8 mouse cellular contexts compared by ENCODE assay signal in genomic region chr5:74194027-74194840, GRCm38 (mm10). TPM values are rescaled to one million over a fixed set of nuclear protein-coding genes. Genes with fewer than 3 reads are reported as not detected.
DNase-seq lines count a peak whose midpoint lies in the region; ATAC-seq and TF ChIP-seq lines count a peak whose summit lies in the region.

No protein-coding gene starts in this region.

- H3K9me3 ChIP-seq in heart, postnatal 0 days (replicated peaks; ENCODE audit: control insufficient read depth, low read length) = no peaks in the 10 kb centered on the region
- H3K9me3 ChIP-seq in MEL (replicated peaks; ENCODE audit: insufficient read depth, low read length) = no peaks in the 10 kb centered on the region
- H3K9me3 ChIP-seq in forebrain, embryonic 13.5 days (replicated peaks) = no peaks in the 10 kb centered on the region

- intact Hi-C loops in heart, postnatal 14 days (cut with DNase I) = loop anchor here (2.0 kb wide), 1 partner anchor 85 kb away; no protein-coding TSS in a partner anchor

- no peak for ATAC-seq in heart, postnatal 0 days (ENCODE audit: insufficient read depth, low read depth)
- no peak for ATAC-seq in forebrain, embryonic 13.5 days
- ATAC-seq in megakaryocyte progenitor cell, adult 5-6 weeks (replicated peaks; ENCODE audit: poor library complexity) = peak; percentile 33; the same call in 1 of the 2 replicates

- no peak for TF ChIP-seq POLR2A in MEL (IDR thresholded peaks at IDR 0.05; ENCODE audit: control insufficient read depth in 1 of 2, insufficient read depth in 1 of 2, low read depth in 1 of 2, low read length in 2 of 2, poor library complexity in 1 of 2)

- WGBS in heart, postnatal 0 days = 26% methylated on average over 16 of the region's 16 CpGs
- 26% methylated on average over 16 of the region's 16 CpGs for WGBS in forebrain, embryonic 13.5 days

- no peak for TF ChIP-seq CTCF in heart, postnatal 0 days (IDR thresholded peaks at IDR 0.05; ENCODE audit: low read depth)
- no peak for TF ChIP-seq CTCF in MEL (IDR thresholded peaks at IDR 0.05 in 2 of 3, conservative IDR thresholded peaks at IDR 0.05 in 1 of 3; ENCODE audit: control insufficient read depth in 1 of 3, insufficient read depth in 1 of 3, low read depth in 2 of 3, low read length in 3 of 3, poor library complexity in 1 of 3, severe bottlenecking in 1 of 3)

- H3K27ac ChIP-seq in heart, postnatal 0 days (ENCODE audit: low read depth) = peak overlapping the region; percentile 95
- H3K27ac ChIP-seq in MEL (ENCODE audit: control insufficient read depth, low read depth, low read length) = no peak overlapping the region
- H3K27ac ChIP-seq in forebrain, embryonic 13.5 days = no peak overlapping the region

- peaks cover 18% of the 10 kb centered on the region for H3K36me3 ChIP-seq in heart, postnatal 0 days (replicated peaks; ENCODE audit: control insufficient read depth, insufficient read depth, low read length)
- peaks cover 0 to 12% of the 10 kb centered on the region in 2 experiments; a peak in 2 of 4 replicates for H3K36me3 ChIP-seq in MEL (ENCODE audit: control insufficient read depth in 1 of 2, insufficient read depth in 2 of 2, low read length in 2 of 2)
- peaks cover 13% of the 10 kb centered on the region for H3K36me3 ChIP-seq in forebrain, embryonic 13.5 days (ENCODE audit: poor library complexity, severe bottlenecking)

- H3K4me3 ChIP-seq in heart, postnatal 0 days (ENCODE audit: low read depth, low read length) = peak overlapping the region; percentile 64
- H3K4me3 ChIP-seq in MEL (ENCODE audit: control insufficient read depth in 1 of 2, insufficient read depth in 1 of 2, low read depth in 2 of 2, low read length in 2 of 2) = peak overlapping the region; percentile 50
- peak overlapping the region; percentile 79 for H3K4me3 ChIP-seq in forebrain, embryonic 13.5 days

- no peaks in the 10 kb centered on the region for H3K27me3 ChIP-seq in heart, postnatal 0 days (ENCODE audit: control insufficient read depth, insufficient read depth, low read length)
- no peaks in the 10 kb centered on the region; a peak in 1 of 4 replicates for H3K27me3 ChIP-seq in MEL (ENCODE audit: control insufficient read depth in 1 of 2, insufficient read depth in 2 of 2, low read length in 2 of 2)
- H3K27me3 ChIP-seq in forebrain, embryonic 13.5 days = peaks cover 5% of the 10 kb centered on the region

- H3K4me2 ChIP-seq in heart, postnatal 0 days (ENCODE audit: low read depth, low read length) = peak overlapping the region; percentile 83
- H3K4me2 ChIP-seq in forebrain, embryonic 13.5 days = peak overlapping the region; percentile 92

- no peaks in the 10 kb centered on the region for H3K79me2 ChIP-seq in MEL (ENCODE audit: control insufficient read depth, insufficient read depth, low read length, poor library complexity)

- peaks cover 41% of the 10 kb centered on the region for H3K4me1 ChIP-seq in heart, postnatal 0 days (ENCODE audit: control insufficient read depth, insufficient read depth)
- H3K4me1 ChIP-seq in MEL (ENCODE audit: control insufficient read depth in 1 of 2, insufficient read depth in 2 of 2, low read length in 2 of 2) = peaks cover 2 to 23% of the 10 kb centered on the region in 2 experiments
- peaks cover 56% of the 10 kb centered on the region for H3K4me1 ChIP-seq in forebrain, embryonic 13.5 days

- DNase-seq in heart, postnatal 0 days (ENCODE audit: low spot score) = no peak
- no peak for DNase-seq in heart, postnatal 14 days
- peak; percentile 63 for DNase-seq in MEL (ENCODE audit: low read depth, low spot score)
- no peak for DNase-seq in ovary, adult 18-20 months (ENCODE audit: low spot score)
- DNase-seq in frontal cortex, adult 2 months (ENCODE audit: extremely low spot score in 1 of 2, low spot score in 1 of 2) = no peak
- DNase-seq in frontal cortex, postnatal 10 days (ENCODE audit: low spot score in 2 of 2) = no peak

- no peak for TF ChIP-seq EP300 in heart, postnatal 0 days (IDR thresholded peaks at IDR 0.05; ENCODE audit: low read depth)
- TF ChIP-seq EP300 in MEL (IDR thresholded peaks at IDR 0.05; ENCODE audit: low read depth in 1 of 2, low read length in 2 of 2) = peak; percentile 53 to 76

- no peak for TF ChIP-seq RAD21 in MEL (IDR thresholded peaks at IDR 0.05; ENCODE audit: low read depth, low read length)

- peak overlapping the region; percentile 75 for H3K9ac ChIP-seq in heart, postnatal 0 days (replicated peaks; ENCODE audit: low read depth, low read length)
- H3K9ac ChIP-seq in MEL (ENCODE audit: control insufficient read depth, low read depth, low read length, poor library complexity, severe bottlenecking) = peak overlapping the region; percentile 71
- peak overlapping the region; percentile 87 for H3K9ac ChIP-seq in forebrain, embryonic 13.5 days

TF ChIP-seq in MEL, 35 proteins besides CTCF, POLR2A, EP300 and RAD21:
- TF ChIP-seq TBP (IDR thresholded peaks at IDR 0.05; ENCODE audit: low read depth, low read length) (0 out of 2 replicates have a peak, but pooled peaks have one; percentile 19), ZNF384 (IDR thresholded peaks at IDR 0.05; ENCODE audit: low read depth, low read length) (no peak), USF2 (IDR thresholded peaks at IDR 0.05; ENCODE audit: borderline replicate concordance in 1 of 2, insufficient read depth in 1 of 2, low read depth in 1 of 2, low read length in 2 of 2) (no peak), GATA1 (IDR thresholded peaks at IDR 0.05; ENCODE audit: low read depth, low read length) (peak; percentile 74), JUND (IDR thresholded peaks at IDR 0.05; ENCODE audit: low read depth, low read length) (no peak), ZMIZ1 (IDR thresholded peaks at IDR 0.05; ENCODE audit: low read depth, low read length) (no peak), KAT2A (conservative IDR thresholded peaks at IDR 0.05; ENCODE audit: low read depth, low read length) (no peak), E2F4 (IDR thresholded peaks at IDR 0.05; ENCODE audit: borderline replicate concordance, low read depth, low read length) (no peak), NRF1 (IDR thresholded peaks at IDR 0.05; ENCODE audit: insufficient read depth, low read depth, low read length, poor library complexity, severe bottlenecking) (no peak), MEF2A (IDR thresholded peaks at IDR 0.05; ENCODE audit: extremely low read depth, insufficient replicate concordance, low read depth, low read length, poor library complexity, severe bottlenecking) (no peak), TAL1 (IDR thresholded peaks at IDR 0.05; ENCODE audit: low read length) (peak; percentile 75), MYB (IDR thresholded peaks at IDR 0.05; ENCODE audit: low read depth, low read length) (no peak), POLR2AphosphoS2 (IDR thresholded peaks at IDR 0.05; ENCODE audit: low read length) (no peak), SIN3A (IDR thresholded peaks at IDR 0.05; ENCODE audit: low read length) (0 out of 2 replicates have a peak, but pooled peaks have one; percentile 17), ZKSCAN1 (IDR thresholded peaks at IDR 0.05; ENCODE audit: low read depth, low read length) (no peak), TCF12 (IDR thresholded peaks at IDR 0.05; ENCODE audit: low read depth, low read length) (peak; percentile 85), POLR2AphosphoS5 (IDR thresholded peaks at IDR 0.05; ENCODE audit: borderline replicate concordance, low read depth, low read length) (no peak), SMC3 (IDR thresholded peaks at IDR 0.05; ENCODE audit: low read depth, low read length) (no peak), CHD2 (IDR thresholded peaks at IDR 0.05; ENCODE audit: low read length) (no peak), MAZ (IDR thresholded peaks at IDR 0.05; ENCODE audit: low read depth, low read length) (no peak), USF1 (IDR thresholded peaks at IDR 0.05; ENCODE audit: low read depth, low read length) (no peak), NELFE (IDR thresholded peaks at IDR 0.05; ENCODE audit: low read depth, low read length) (no peak), MAFK (IDR thresholded peaks at IDR 0.05; ENCODE audit: borderline replicate concordance, low read depth, low read length) (no peak), ZC3H11A (IDR thresholded peaks at IDR 0.05; ENCODE audit: low read depth, low read length) (no peak), ELF1 (IDR thresholded peaks at IDR 0.05; ENCODE audit: low read depth, low read length) (no peak), MXI1 (IDR thresholded peaks at IDR 0.05; ENCODE audit: low read depth, low read length) (no peak), CHD1 (IDR thresholded peaks at IDR 0.05; ENCODE audit: low read depth, low read length) (no peak), HCFC1 (IDR thresholded peaks at IDR 0.05; ENCODE audit: low read depth, low read length) (no peak), MAX (IDR thresholded peaks at IDR 0.05; ENCODE audit: low read length) (no peak), BHLHE40 (IDR thresholded peaks at IDR 0.05; ENCODE audit: borderline replicate concordance, low read depth, low read length) (no peak), ETS1 (IDR thresholded peaks at IDR 0.05; ENCODE audit: low read depth, low read length) (peak; percentile 56), UBTF (IDR thresholded peaks at IDR 0.05; ENCODE audit: borderline replicate concordance, insufficient read depth, low read depth, low read length) (no peak), RCOR1 (IDR thresholded peaks at IDR 0.05; ENCODE audit: low read depth, low read length) (peak; percentile 95), MYC (IDR thresholded peaks at IDR 0.05; ENCODE audit: low read depth, low read length) (no peak), GABPA (IDR thresholded peaks at IDR 0.05; ENCODE audit: low read depth, low read length) (no peak)
TF ChIP-seq in MEL: peak in this region for 7.

RNA-seq across cellular contexts. Expression of gene Rasl11b, which starts 0.9 kb away (rescaled TPM):
- 22.8 and 24.5 TPM in 2 replicates for total RNA-seq in heart, postnatal 0 days (2014; rRNA removed; ENCODE audit: low replicate concordance)
- polyA plus RNA-seq in heart, postnatal 0 days (2015; fragmentation: Nextera tagmentation; extraction: Ambion mirVana) = 61.9 and 67.8 TPM in 2 replicates
- 10 to 100 TPM; 27.7 to 33.0 TPM for total RNA-seq in heart, postnatal 14 days (2021)
- total RNA-seq in MEL (2012; rRNA removed) = 0.15 and 0.20 TPM in 2 replicates
- under 1 TPM in 1 of 2 experiments, not detected in 1; 0.54 TPM for polyA plus RNA-seq in MEL (2012; ENCODE audit: insufficient read depth in 1 of 2, insufficient read length in 2 of 2, low read depth in 1 of 2, low replicate concordance in 2 of 2, missing spikeins in 1 of 2)
- polyA plus RNA-seq in forebrain, embryonic 13.5 days (2015; fragmentation: Nextera tagmentation; extraction: Ambion mirVana) = 23.0 TPM in 2 replicates
- total RNA-seq in megakaryocyte progenitor cell, adult 5-6 weeks (2015) = 0.12 and 0.68 TPM in 2 replicates
- 0.47 and 0.54 TPM in 2 replicates for total RNA-seq in megakaryocyte progenitor cell, adult 5-6 weeks (2017)
- 191 and 225 TPM in 2 replicates for polyA plus RNA-seq in frontal cortex, adult 2 months (2012; rRNA removed)

Comparison
In these comparisons a context has a peak if more than half of its experiments do, and no peak if none do; other contexts are left out.
1. RNA of gene Rasl11b, which starts 0.9 kb away (total RNA-seq): 27.7 to 33.0 TPM in heart, postnatal 14 days and 22.8 to 24.5 TPM in heart, postnatal 0 days; 0.12 to 0.68 TPM in megakaryocyte progenitor cell, adult 5-6 weeks and 0.15 to 0.20 TPM in MEL; every median in the first group is over 10 times any median in the second.
2. Peak in every context shown above with its lines, with median percentiles within 50 percentile points of each other: H3K4me3 ChIP-seq and H3K9ac ChIP-seq.